Mouse (Mus musculus): ENCODE measurements around the gene Rere.

DNA sequence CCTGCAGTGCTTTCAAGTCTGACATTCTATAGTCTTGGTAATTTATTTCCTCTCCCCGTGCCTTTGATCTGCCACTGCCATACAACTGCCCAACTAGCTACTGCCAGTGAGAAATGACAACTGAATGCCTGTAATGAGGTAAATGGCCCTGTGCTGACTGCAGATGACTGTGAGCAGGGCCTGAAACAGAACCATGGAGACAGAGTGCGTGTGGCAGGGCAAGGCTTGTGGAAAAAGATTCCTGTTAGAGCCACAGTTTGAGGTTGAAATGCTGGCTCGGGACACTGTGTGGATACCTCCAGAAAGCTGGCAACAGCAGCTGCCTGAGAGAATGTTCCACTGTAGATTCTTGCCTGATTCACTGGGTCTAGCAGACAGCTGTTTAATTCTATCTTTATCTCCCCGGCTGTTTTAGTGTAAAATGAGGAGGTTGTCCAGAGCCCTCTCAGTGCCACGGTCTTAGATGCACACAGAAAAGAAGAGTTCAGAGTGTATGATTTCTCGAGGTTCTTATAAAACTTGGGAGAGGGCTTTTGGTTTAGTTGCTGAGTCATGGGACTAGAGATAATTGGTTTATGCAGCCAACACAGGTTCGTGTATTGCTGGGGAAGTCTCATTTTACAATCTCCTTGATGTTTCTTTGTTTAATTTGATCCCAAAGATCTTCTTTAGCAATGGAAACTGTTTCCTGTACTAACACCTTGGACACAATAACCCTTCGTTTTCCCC lies 46.7 kb upstream of the Rere start:
- TF ChIP-seq CTCF (IDR thresholded peaks at IDR 0.05; ENCODE audit: borderline replicate concordance, extremely low read depth, insufficient read depth, insufficient read length) = no peak
- TF ChIP-seq POLR2A (IDR thresholded peaks at IDR 0.05; ENCODE audit: borderline replicate concordance, extremely low read depth, insufficient read depth, insufficient read length, poor library complexity, severe bottlenecking) = no peak
